In the genomic region with DNA sequence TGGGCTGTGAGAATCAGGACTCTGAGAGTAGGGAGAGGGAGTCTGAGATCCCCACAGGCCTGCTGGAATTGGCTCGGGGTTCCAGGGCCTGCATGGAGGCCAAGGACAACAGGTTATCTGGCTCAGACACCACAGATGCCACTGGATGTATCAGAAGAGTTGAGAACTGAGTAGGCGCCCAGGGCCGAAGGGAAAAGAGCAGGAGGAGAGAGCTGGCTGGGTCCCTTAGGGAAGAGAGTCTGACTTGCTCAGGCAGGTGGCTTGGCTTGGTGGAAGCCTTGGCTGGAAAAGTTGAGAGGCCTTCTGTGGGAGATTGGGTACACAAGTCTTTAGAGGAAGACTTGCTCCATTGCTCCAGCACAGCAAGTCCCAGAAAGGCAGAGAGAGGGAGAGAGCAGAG, we compare ENCODE assay signal across 19 mouse cellular contexts. TPM values are rescaled to one million over a fixed set of nuclear protein-coding genes. Genes with fewer than 3 reads are reported as not detected.
DNase-seq lines count a peak whose midpoint lies in the region; ATAC-seq lines count a peak whose summit lies in the region.
"Had no signal": no experiment of that assay in that cellular context is flagged by ENCODE, and none has a peak within 500 bp of the region (broad histone marks: within the 10 kb centered on the region; RNA-seq: fewer than 3 reads in every experiment).

No protein-coding gene starts in this region.

- no peak overlapping the region for H3K4me3 ChIP-seq in neural tube, embryonic 15.5 days (replicated peaks)

- no peak overlapping the region for H3K4me2 ChIP-seq in neural tube, embryonic 15.5 days

- peak; percentile 91 for DNase-seq in fat pad, adult 2 months (ENCODE audit: extremely low read depth, low read depth, low spot score)
- peak; percentile 84 for DNase-seq in gonadal fat pad, adult 2 months (ENCODE audit: low read depth)
- no peak for DNase-seq in layer of hippocampus, adult 9-11 months
- DNase-seq: adrenal gland, adult 2 months; adrenal gland, adult 8-10 months; adrenal gland, postnatal 10 days; adrenal gland, postnatal 14 days; adrenal gland, postnatal 25 days; adrenal gland, postnatal 36 days; B cell, adult 2 months; cerebellum, adult 11 months; cerebellum, adult 11-12 months; cerebellum, adult 18-20 months had no signal

- ATAC-seq in neural tube, embryonic 15.5 days (ENCODE audit: low FRiP score), result no peak
- ATAC-seq: activated CD4-positive, CD25-positive, alpha-beta regulatory T cell, adult 4 months; CD4-positive, CD25-positive, alpha-beta regulatory T cell, adult 4 months; Patski had no signal

- WGBS in neural tube, embryonic 15.5 days, result 92% methylated on average over 3 of the region's 3 CpGs

- H3K9ac ChIP-seq in neural tube, embryonic 15.5 days (replicated peaks), result no peak overlapping the region

- no peaks in the 10 kb centered on the region for H3K36me3 ChIP-seq in neural tube, embryonic 15.5 days
- H3K36me3 ChIP-seq: G1E had no signal

- no peaks in the 10 kb centered on the region for H3K4me1 ChIP-seq in neural tube, embryonic 15.5 days

- H3K27me3 ChIP-seq in neural tube, embryonic 15.5 days (replicated peaks), result no peaks in the 10 kb centered on the region
- H3K27me3 ChIP-seq: CH12.LX, Patski had no signal

- no peak overlapping the region for H3K27ac ChIP-seq in neural tube, embryonic 15.5 days (replicated peaks)

- no peaks in the 10 kb centered on the region for H3K9me3 ChIP-seq in neural tube, embryonic 15.5 days (replicated peaks)

RNA-seq across cellular contexts. Expression of a gene that starts 18.6 kb away (rescaled TPM):
- 3.5 and 4.9 TPM in 2 replicates for polyA plus RNA-seq in gonadal fat pad, adult 2 months (2012; rRNA removed)
- polyA plus RNA-seq in neural tube, embryonic 15.5 days (2015; fragmentation: Nextera tagmentation; extraction: Ambion mirVana), result 9.4 and 10.9 TPM in 2 replicates
- polyA plus RNA-seq: G1E had no signal
